Mouse (Mus musculus) layer of hippocampus, postnatal 25 days (tissue): Measurements from ENCODE around the gene Ctcfl. TPM values are rescaled to one million over a fixed set of nuclear protein-coding genes. Genes with fewer than 3 reads are reported as not detected.
A peak's percentile ranks its signal among the peaks of the same experiment; 100 is the strongest.

ENCODE experiments used
- DNase-seq, 2 experiments: peaks; one replicate each; pipeline ENCODE4 v3.0.0; 2022; ENCODE audit warnings: mixed read lengths in 2 of 2, low spot score in 1 of 2; ENCODE audit errors: extremely low spot score in 1 of 2
- total RNA-seq, 2 experiments: library from RNA; stranded (reverse); gene quantifications; 2 replicates each; pipeline ENCODE4 v1.2.3; 2021

The Ctcfl gene
- total RNA-seq, 2 experiments from 2014 or later = not detected

- DNase-seq = no peak
Observed at GRCm38 (mm10) chr2:173084871-173085270, 34.5 kb downstream of the Ctcfl start.

GRCm38 (mm10) chr2:173083712-173084475 is 35.4 kb downstream of the Ctcfl start:
- no peak for DNase-seq

- DNase-seq = no peak
Observed at GRCm38 (mm10) chr2:173083106-173083505, 36.2 kb downstream of the Ctcfl start.

- no peak for DNase-seq
Observed at GRCm38 (mm10) chr2:173082706-173083105, 36.6 kb downstream of the Ctcfl start.

GRCm38 (mm10) chr2:173080785-173081241 is 38.5 kb downstream of the Ctcfl start:
- DNase-seq = peak; percentile 59 to 79

GRCm38 (mm10) chr2:173079766-173080549 is 39.4 kb downstream of the Ctcfl start:
- DNase-seq = no peak

GRCm38 (mm10) chr2:173076921-173077320 is 42.4 kb downstream of the Ctcfl start:
- no peak for DNase-seq

- no peak for DNase-seq
Observed at GRCm38 (mm10) chr2:173073666-173074065, 45.7 kb downstream of the Ctcfl start.

GRCm38 (mm10) chr2:173072948-173073347 is 46.4 kb downstream of the Ctcfl start:
- no peak for DNase-seq

- no peak for DNase-seq
Observed at GRCm38 (mm10) chr2:173064864-173065263, 54.5 kb downstream of the Ctcfl start.

- no peak for DNase-seq
Observed at GRCm38 (mm10) chr2:173063219-173063618, 56.1 kb downstream of the Ctcfl start.

- DNase-seq = no peak
Observed at GRCm38 (mm10) chr2:173061443-173062351, 57.6 kb downstream of the Ctcfl start.

- no peak for DNase-seq
Observed at GRCm38 (mm10) chr2:173060450-173060849, 58.9 kb downstream of the Ctcfl start.

GRCm38 (mm10) chr2:173058263-173058662 is 61.1 kb downstream of the Ctcfl start:
- DNase-seq = no peak

- DNase-seq = no peak
Observed at GRCm38 (mm10) chr2:173057623-173058022, 61.7 kb downstream of the Ctcfl start.

GRCm38 (mm10) chr2:173056882-173057315 is 62.4 kb downstream of the Ctcfl start:
- DNase-seq = no peak

GRCm38 (mm10) chr2:173056303-173056881 is 62.9 kb downstream of the Ctcfl start:
- DNase-seq = no peak

- DNase-seq = no peak
Observed at GRCm38 (mm10) chr2:173053846-173054245, 65.5 kb downstream of the Ctcfl start.

- no peak for DNase-seq
Observed at GRCm38 (mm10) chr2:173052881-173053280, 66.4 kb downstream of the Ctcfl start.
